Mouse (Mus musculus) embryonic fibroblast, embryonic 13.5 days (primary cell): ENCODE measurements at regions not wholly inside any gene's neighbourhood (a gene's known extent, or its start where the extent isn't known, plus 50 kb on each side); places are given as distances from the start of the nearest gene placed in this dataset.

ENCODE experiments used
- CTCF ChIP-seq: IDR thresholded peaks from 2 replicates; pipeline ENCODE4 v1.5.1; 2011; ENCODE audit warnings: mild to moderate bottlenecking, control low read depth, low read length, moderate library complexity, borderline replicate concordance; ENCODE audit not compliant: insufficient read depth
- POLR2A ChIP-seq: IDR thresholded peaks from 2 replicates; pipeline ENCODE4 v1.6.1; 2011; ENCODE audit warnings: low read depth, mild to moderate bottlenecking, control low read depth, low read length, moderate library complexity

DNA sequence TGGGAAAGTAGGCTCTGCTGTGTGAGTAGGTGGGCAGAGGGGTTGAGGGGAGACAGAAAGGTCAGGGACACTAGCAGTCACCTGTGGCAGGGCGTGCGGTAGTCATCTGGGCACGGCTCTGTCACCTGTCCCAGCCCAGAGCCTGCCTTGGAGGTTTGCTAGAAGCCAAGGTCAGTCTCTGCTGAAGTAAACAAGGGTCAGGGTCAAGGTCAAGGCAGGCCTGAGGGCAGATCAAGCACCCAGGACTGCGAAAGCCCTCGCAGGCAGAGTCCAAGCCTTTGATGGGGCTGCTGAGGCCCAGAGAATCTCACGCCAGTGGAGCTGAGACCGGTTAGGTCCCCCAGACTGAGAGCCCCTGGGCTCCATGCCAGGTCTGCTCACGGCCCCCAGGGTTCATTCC, 87.2 kb upstream of the Runx3 start:
- no peak for TF ChIP-seq CTCF
- TF ChIP-seq POLR2A = no peak
